Mouse (Mus musculus) intestine, embryonic 16.5 days (tissue): ENCODE measurements around the gene Proser3. TPM values are rescaled to one million over a fixed set of nuclear protein-coding genes. Genes with fewer than 3 reads are reported as not detected.
"Not testable (repeated sequence)": the region's sequence is repeated elsewhere in the genome, so short reads cannot be mapped to it uniquely, and the experiment has no call there.

Experiments
- ATAC-seq: fragments of 200-750 bp; cut with Nextera tagmentation; 2 replicates; pipeline ENCODE4 v1.8.0; 2017; ENCODE audit warnings: moderate TSS enrichment, moderate library complexity
- H3K27ac ChIP-seq: fragments of 300-500 bp; sonication (generic); 2 replicates; pipeline ENCODE4 v1.5.1; 2014; ENCODE audit warnings: mild to moderate bottlenecking, low read length
- H3K27me3 ChIP-seq: fragments of 300-500 bp; sonication (generic); replicated peaks from 2 replicates; pipeline ENCODE4 v1.6.1; 2014; ENCODE audit warnings: low read length, control low read depth, mixed read lengths; ENCODE audit not compliant: control insufficient read depth, insufficient read depth
- H3K36me3 ChIP-seq: fragments of 300-500 bp; sonication (generic); 2 replicates; pipeline ENCODE4 v1.6.1; 2014; ENCODE audit warnings: low read length, control low read depth; ENCODE audit not compliant: control insufficient read depth, insufficient read depth
- H3K4me1 ChIP-seq: fragments of 300-500 bp; sonication (generic); 2 replicates; pipeline ENCODE4 v1.6.1; 2014; ENCODE audit warnings: low read length, control low read depth, mixed read lengths; ENCODE audit not compliant: control insufficient read depth, insufficient read depth
- H3K4me2 ChIP-seq: fragments of 300-500 bp; sonication (generic); 2 replicates; pipeline ENCODE4 v1.6.1; 2014; ENCODE audit warnings: low read depth, low read length, control low read depth
- H3K4me3 ChIP-seq: fragments of 300-500 bp; sonication (generic); 2 replicates; pipeline ENCODE4 v1.5.1; 2014; ENCODE audit warnings: mild to moderate bottlenecking, low read length
- H3K9ac ChIP-seq: fragments of 300-500 bp; sonication (generic); 2 replicates; pipeline ENCODE4 v1.6.1; 2014; ENCODE audit warnings: low read depth, low read length
- H3K9me3 ChIP-seq: fragments of 300-500 bp; sonication (generic); 2 replicates; pipeline ENCODE4 v1.6.1; 2016; ENCODE audit warnings: low read length, control low read depth; ENCODE audit not compliant: control insufficient read depth
- WGBS: fragments of 180-500 bp; shearing (Covaris S2); extraction: QIAGEN DNeasy Blood & Tissue Kit; methylation state at CpG from one replicate; pipeline ENCODE4 v1.1.7; 2014; 5-methylcytosine and 5-hydroxymethylcytosine counted together
- polyA plus RNA-seq: library from polyadenylated mRNA; unstranded; fragments of >200 nt; fragmentation: Nextera tagmentation; extraction: Ambion mirVana; gene quantifications from 2 replicates; pipeline ENCODE4 v1.2.1, GENCODE M21; 2015

Gene Proser3
- polyA plus RNA-seq, 1 experiment from 2014 or later, result 7.6 TPM

GRCm38 (mm10) chr7:30520396-30520795, 31.7 kb downstream of the Proser3 start:
- H3K27ac ChIP-seq, result no peak overlapping the region
- no peaks in the 10 kb centered on the region for H3K27me3 ChIP-seq
- WGBS, result 87% methylated on average over 4 of the region's 4 CpGs
- peaks cover 4% of the 10 kb centered on the region; the same call in 1 of the 2 replicates for H3K36me3 ChIP-seq
- no peak overlapping the region for H3K4me2 ChIP-seq
- no peaks in the 10 kb centered on the region for H3K4me1 ChIP-seq
- ATAC-seq, result no peak
- H3K9me3 ChIP-seq, result no peaks in the 10 kb centered on the region
- no peak overlapping the region for H3K4me3 ChIP-seq
- H3K9ac ChIP-seq, result no peak overlapping the region

GRCm38 (mm10) chr7:30518325-30518724, 33.8 kb downstream of the Proser3 start:
- no peaks in the 10 kb centered on the region for H3K4me1 ChIP-seq
- H3K36me3 ChIP-seq, result no peaks in the 10 kb centered on the region

DNA sequence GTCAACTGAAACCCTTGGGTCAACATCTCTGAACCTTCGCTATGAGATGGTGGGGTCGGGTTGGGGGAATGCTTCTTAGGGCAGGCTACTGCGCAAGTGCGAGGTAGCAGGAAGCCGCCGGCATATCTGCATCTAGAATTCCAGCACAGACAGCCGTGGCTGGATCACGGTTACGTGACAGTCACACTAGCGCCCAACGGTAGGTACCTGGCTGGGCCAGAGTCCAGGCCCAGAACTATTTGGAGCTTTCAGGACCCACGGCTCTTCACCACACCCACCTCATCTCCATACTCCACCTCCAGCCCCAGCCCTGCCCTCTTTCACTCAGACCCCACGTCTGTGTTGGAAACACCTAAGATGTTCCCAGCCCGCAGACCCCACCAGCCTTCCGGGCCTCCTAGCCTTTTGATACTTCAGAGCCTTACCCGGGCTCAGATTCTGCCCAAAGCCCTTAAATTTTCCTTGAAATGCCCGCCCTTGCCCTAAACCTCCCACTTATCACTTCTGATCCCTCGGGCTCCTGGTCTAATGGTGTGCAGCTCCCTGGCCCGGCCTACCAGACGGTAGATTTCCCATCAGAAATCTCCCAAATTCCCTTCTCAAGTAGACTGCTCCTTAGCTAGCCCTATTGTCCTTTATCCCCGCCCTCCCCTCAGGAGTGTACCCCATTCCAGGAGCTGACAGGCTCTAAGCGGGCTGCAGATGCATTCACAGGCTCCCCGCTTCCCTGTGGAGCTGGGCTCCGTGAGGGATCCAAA, 36.9 kb downstream of the Proser3 start:
- 54% methylated on average over 24 of the region's 24 CpGs for WGBS
- Histone ChIP-seq H3K4me2 (no peak overlapping the region), H3K36me3 (no peaks in the 10 kb centered on the region), H3K4me3 (no peak overlapping the region), H3K27ac (no peak overlapping the region), H3K9ac (no peak overlapping the region), H3K27me3 (no peaks in the 10 kb centered on the region), H3K9me3 (no peaks in the 10 kb centered on the region), H3K4me1 (no peaks in the 10 kb centered on the region)
- no peak for ATAC-seq

More at GRCm38 (mm10) chr7:30518325-30518724, 33.8 kb downstream of the Proser3 start:
- Histone ChIP-seq H3K4me2 (no peak overlapping the region), H3K27ac (no peak overlapping the region), H3K9ac (no peak overlapping the region), H3K27me3 (no peaks in the 10 kb centered on the region), H3K4me3 (no peak overlapping the region), H3K9me3 (no peaks in the 10 kb centered on the region)
- no peak for ATAC-seq
- 46% methylated on average over 8 of the region's 8 CpGs for WGBS

- no peaks in the 10 kb centered on the region for H3K27me3 ChIP-seq
- WGBS, result 74% methylated on average over 4 of the region's 4 CpGs
Observed at GRCm38 (mm10) chr7:30508061-30508460, 44.0 kb downstream of the Proser3 start.

DNA sequence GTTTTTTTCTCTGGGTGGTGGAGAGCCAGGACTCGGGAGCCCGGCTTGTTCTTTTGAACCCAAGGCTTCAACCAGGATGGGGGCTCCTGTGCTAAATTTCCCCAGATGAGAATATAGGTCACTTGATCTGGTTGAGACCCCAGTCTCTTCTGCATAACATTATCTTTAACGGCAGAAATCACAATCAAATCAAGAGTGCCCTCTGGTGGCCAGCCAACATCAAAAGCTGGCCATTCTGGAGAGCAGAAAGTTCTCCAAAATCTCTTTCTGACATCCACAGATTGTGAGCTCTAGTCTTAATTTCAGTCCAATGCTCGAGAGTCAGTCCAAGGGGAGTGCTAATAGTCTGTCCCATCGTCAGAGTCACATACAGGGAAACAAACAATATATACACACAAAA, 50.9 kb downstream of the Proser3 start:
- 77% methylated on average over 5 of the region's 5 CpGs for WGBS
- H3K27me3 ChIP-seq, ATAC-seq, H3K4me1 ChIP-seq, H3K4me2 ChIP-seq, H3K4me3 ChIP-seq, H3K36me3 ChIP-seq, H3K9me3 ChIP-seq, H3K27ac ChIP-seq, H3K9ac ChIP-seq: not testable (repeated sequence)

More at GRCm38 (mm10) chr7:30508061-30508460, 44.0 kb downstream of the Proser3 start:
- Histone ChIP-seq H3K27ac (no peak overlapping the region), H3K4me3 (no peak overlapping the region), H3K36me3 (no peaks in the 10 kb centered on the region), H3K9ac (no peak overlapping the region), H3K4me2 (no peak overlapping the region), H3K9me3 (no peaks in the 10 kb centered on the region), H3K4me1 (no peaks in the 10 kb centered on the region)
- no peak for ATAC-seq

- H3K9me3 ChIP-seq, H3K4me2 ChIP-seq, H3K9ac ChIP-seq, H3K4me1 ChIP-seq, H3K27me3 ChIP-seq, H3K4me3 ChIP-seq, H3K36me3 ChIP-seq, H3K27ac ChIP-seq, ATAC-seq: not testable (repeated sequence)
- WGBS, result 68% methylated on average over 4 of the region's 5 CpGs
Observed at GRCm38 (mm10) chr7:30495506-30496042, 56.5 kb downstream of the Proser3 start.

GRCm38 (mm10) chr7:30493401-30493931, 58.6 kb downstream of the Proser3 start, which contains the start of gene Prodh2:
Gene Prodh2, plus strand, starts transcription at chr7:30493622.
- peak within 1 kb of the TSS; percentile 27 for H3K4me2 ChIP-seq
- H3K4me3 ChIP-seq, result peak within 1 kb of the TSS; percentile 28
- 35% methylated on average over 11 of the region's 11 CpGs for WGBS
- no peaks in the 10 kb centered on the region for H3K36me3 ChIP-seq
- peak; percentile 85 for ATAC-seq
- peaks cover 3% of the 10 kb centered on the region; the same call in 1 of the 2 replicates for H3K4me1 ChIP-seq
- no peaks in the 10 kb centered on the region for H3K27me3 ChIP-seq
- peak within 1 kb of the TSS; percentile 30; the same call in 1 of the 2 replicates for H3K9ac ChIP-seq
- H3K9me3 ChIP-seq, result no peaks in the 10 kb centered on the region
- H3K27ac ChIP-seq, result no peak within 1 kb of the TSS

DNA sequence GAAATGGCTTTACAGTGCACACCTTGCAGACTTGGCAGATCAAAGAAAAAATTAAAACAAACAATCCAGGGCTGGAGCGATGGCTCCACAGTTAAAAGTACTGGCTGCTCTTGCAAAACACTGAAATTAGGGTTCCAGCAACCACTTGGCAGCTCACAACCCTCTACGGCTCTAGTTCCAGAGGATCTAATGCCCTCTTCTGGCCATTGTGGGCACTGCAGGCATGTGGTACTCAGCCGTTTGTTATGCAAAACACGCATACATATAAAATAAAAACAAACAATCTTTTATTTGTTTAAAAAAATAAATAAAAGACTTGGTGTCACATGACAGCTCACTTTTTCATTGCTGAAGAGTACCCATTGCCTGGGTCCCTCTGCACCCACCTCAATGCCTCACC, 59.3 kb downstream of the Proser3 start:
- Histone ChIP-seq H3K27me3 (no peaks in the 10 kb centered on the region), H3K9me3 (no peaks in the 10 kb centered on the region), H3K4me1 (peaks cover 3% of the 10 kb centered on the region; the same call in 1 of the 2 replicates), H3K4me3 (no peak overlapping the region), H3K36me3 (no peaks in the 10 kb centered on the region), H3K9ac (no peak overlapping the region), H3K4me2 (peak overlapping the region; percentile 27; the same call in 1 of the 2 replicates), H3K27ac (no peak overlapping the region)
- 0 out of 2 replicates have a peak, but pooled peaks have one; percentile 30 for ATAC-seq
- 23% methylated on average over 4 of the region's 4 CpGs for WGBS

DNA sequence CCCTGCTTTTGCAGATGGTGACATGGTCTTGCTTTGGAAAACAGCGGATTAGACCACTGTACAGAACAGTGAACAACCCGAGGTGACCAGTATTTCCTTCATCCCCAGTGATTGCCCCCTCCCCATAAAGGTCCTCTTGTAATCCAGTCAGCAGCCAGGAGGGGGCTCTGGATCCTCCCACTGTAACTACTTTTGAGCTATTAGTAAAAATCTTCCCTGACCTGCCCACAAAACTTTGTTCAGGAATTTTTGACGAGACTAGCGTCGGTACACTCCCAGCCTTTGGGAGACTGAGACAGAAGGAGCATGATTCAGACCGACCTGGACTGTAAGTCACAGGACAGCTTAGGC, 61.2 kb downstream of the Proser3 start:
- no peak for ATAC-seq
- Histone ChIP-seq H3K27ac (no peak overlapping the region), H3K4me3 (no peak overlapping the region), H3K9ac (no peak overlapping the region), H3K27me3 (no peaks in the 10 kb centered on the region), H3K36me3 (no peaks in the 10 kb centered on the region), H3K4me1 (peaks cover 3% of the 10 kb centered on the region; the same call in 1 of the 2 replicates), H3K4me2 (no peak overlapping the region), H3K9me3 (no peaks in the 10 kb centered on the region)
- WGBS, result 15% methylated on average over 6 of the region's 6 CpGs
